Mouse (Mus musculus) adrenal gland, adult 18-20 months (tissue): ENCODE measurements around the gene Mgat4a. TPM values are rescaled to one million over a fixed set of nuclear protein-coding genes. Genes with fewer than 3 reads are reported as not detected.

Experiments
- DNase-seq, 2 experiments: peaks; one replicate each; pipeline ENCODE4 v3.0.0; 2021 to 2022; ENCODE audit warnings: low spot score in 2 of 2
- total RNA-seq, 2 experiments: library from RNA; stranded (reverse); gene quantifications; 1 replicate in 1 of 2; 2 replicates in 1 of 2; pipeline ENCODE4 v1.2.3; 2021

The Mgat4a gene
- total RNA-seq, 2 experiments from 2014 or later, result 5.9 to 6.4 TPM

DNA sequence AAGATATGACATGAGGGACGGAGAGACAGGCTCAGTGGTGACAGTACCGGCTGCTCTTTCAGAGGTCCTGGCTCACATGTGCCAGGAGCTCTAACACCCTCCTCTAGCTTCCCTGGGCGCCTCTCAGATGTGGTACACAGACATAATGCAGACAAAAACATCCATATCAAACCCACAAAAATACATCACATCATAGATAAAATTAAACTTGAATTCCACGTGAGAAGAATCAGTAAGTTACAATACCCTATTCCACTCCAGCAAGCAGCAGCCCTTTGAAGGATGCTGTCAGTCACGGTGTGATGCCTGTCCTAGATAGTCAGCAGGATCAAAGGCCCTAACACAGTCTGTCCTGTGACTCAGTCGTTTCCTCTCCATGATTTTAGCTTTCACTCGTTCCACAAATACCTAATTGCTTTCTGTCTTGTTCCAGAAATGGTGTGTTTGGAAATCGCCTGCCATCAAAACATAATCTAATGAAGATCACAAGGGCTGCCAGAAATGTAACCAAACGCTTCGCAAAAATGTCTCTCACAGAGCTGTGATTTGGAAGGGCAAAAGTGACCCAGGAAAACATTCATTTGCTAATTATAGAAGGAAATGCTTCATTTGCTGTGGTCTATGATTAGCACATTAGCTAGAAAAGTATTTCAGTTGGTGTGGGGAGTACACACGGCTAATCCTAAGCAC lies 44.1 kb downstream of the Mgat4a start:
- DNase-seq, result no peak

DNA sequence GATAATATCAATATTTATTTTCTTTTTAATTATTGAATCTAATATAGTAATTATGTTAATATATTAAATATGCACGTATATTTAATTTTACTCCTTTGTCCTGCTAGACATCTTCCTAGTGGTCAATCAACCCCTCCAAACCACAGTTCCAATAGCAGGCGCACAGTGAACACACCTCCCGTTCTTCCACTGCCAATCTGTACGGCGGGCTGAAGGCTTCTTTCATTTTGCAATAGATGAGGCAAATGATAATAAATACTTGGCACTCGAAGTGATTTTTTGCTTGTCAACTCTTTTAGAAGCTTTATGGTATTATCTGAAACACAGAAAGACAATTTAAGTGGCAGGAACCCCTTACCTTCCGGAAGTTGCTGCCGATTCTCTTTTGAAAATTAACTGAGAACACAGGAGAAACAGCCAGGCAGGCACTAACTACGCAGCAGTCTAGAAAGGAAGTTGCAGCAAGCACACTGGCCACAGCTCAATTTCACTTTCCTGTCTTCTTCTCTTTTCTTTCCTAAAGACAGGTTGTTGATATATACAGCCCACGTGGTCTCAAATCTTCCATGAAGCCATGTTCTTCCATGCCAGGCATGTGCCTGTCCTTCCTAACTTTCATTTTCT lies 45.0 kb downstream of the Mgat4a start:
- DNase-seq, result no peak

DNA sequence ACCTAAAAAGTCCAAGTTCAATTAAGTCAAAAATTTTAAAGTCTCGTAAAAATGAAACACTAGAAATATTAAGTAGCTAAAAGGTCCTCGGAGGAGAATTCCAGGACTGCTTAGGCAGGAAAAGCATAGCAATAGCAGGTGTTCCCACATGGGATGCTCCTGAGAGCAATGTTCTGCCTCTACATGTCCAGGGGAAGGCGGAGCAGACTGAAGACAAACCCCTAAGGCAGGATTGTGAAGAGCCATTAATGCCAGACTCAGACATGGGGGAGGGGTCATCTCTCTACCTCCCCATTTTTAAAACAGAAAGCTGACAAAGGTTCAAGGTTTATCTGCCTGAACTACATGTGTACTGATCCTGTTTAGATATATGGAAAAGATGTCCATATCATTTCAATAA lies 45.7 kb downstream of the Mgat4a start:
- DNase-seq, result no peak

DNA sequence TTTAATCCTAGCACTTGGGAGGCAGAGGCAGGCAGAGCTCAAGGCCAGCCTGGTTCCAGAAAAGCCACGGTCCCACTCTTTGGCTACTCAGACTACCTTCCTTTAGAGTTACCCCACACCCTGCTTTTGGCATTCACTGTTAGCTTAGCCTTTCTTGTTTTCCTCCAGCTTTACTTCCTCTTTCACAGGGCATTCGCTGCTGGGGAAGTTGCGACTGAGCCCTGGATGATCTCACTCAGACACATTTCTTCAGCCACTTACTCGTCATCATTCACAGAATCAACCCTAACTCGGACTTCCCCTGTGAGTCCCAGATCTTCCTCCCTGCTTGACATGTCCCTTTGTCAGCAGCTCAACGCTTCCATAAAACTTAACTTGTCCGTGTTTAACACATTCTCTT lies 49.1 kb downstream of the Mgat4a start:
- DNase-seq, result no peak

DNA sequence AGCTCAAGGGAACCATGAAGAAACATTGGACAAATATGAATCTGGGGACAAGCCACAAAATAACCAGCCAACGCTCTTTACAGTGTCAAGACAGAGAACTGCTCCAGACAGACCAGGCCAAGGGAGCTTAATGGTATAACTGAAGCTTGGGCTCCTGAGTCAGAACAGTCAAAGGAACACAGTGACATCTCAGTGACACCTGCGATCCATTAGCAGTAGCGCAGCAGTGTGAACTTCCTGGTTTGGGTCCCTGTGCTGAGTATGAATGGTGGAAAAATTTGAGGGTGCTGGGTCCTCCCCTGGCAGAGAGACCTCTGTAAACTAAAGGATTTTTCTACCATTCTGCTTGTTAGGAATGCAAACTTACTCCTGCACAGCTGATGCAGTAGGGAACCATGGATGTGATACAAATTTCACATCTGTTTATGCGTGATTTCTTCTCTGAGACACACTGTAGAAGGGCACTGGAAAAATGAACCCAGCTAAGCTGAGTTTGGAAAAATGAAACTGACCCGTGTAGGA lies 50.1 kb downstream of the Mgat4a start:
- DNase-seq, result no peak

DNA sequence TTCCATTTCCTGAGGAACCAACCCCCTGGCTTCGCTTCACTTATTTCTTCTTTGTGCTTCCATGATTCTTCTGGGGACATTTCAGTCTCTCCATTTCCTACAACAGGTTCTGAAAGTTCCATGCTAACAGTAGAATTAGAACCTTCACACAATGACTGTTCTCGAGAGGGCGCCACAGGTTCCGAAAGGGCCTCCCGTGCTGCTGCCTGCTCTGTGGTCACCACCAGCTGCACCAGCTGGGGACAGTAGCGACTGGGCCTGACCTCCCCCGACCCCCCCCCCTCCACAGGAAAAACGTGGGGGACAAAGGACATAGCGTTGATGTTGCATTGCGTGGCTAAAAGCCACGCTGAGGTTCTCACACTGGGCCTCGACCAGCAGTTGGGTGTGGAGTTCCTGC lies 52.3 kb downstream of the Mgat4a start:
- DNase-seq, result no peak

DNA sequence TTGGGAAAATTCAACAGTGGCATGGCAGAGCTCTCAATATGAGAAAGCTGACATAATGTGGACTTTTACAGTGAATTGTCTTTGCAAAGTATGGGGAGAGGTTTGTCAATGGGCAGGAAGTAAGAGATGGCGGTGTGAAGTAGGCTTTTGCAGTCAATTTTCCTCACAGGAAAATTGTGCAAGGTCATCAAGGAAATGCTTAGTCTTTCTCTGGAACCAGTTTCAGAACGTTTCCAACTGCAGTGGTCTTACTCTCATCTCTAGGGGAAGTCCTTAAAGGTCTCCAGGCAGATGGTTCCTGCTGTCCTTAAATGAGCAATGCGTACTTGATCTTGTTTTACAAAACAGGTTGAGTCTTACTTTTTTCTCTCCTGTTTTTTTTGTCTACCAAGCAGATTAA lies 53.8 kb downstream of the Mgat4a start:
- DNase-seq, result no peak

DNA sequence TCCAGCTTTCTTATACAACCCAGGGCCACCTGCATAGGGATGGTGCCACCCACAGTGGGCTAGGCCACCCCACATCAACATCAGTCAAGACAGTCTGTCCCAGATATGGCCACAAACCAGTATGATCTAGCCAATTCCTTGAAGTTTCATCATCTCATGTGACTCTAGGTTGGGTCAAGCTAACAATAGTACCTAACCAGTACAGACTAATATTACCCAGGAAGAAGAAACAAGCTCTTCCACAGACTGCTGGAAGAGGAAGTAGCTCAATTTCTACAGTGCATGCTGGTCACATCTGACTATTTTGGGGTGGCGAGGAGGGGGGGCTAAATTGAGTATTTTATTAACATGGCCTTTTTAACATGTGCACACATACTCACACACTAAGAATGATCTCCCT lies 54.4 kb downstream of the Mgat4a start:
- DNase-seq, result no peak

DNA sequence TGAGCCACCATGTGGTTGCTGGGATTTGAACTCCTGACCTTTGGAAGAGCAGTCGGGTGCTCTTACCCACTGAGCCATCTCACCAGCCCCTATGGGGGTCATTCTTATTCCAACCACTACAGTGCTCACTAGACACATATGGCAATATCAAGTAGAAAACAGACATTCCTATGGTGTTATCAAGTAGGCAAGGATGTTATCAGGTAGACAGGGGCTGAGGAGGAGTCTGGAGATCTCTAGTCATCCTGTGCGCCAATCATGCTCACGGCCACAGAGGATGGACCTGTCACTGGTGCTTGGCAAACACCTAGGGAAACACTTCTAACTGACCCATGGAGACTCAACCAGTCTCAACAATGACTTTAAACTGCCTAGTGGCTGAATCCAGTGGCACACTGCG lies 56.2 kb downstream of the Mgat4a start:
- DNase-seq, result no peak

DNA sequence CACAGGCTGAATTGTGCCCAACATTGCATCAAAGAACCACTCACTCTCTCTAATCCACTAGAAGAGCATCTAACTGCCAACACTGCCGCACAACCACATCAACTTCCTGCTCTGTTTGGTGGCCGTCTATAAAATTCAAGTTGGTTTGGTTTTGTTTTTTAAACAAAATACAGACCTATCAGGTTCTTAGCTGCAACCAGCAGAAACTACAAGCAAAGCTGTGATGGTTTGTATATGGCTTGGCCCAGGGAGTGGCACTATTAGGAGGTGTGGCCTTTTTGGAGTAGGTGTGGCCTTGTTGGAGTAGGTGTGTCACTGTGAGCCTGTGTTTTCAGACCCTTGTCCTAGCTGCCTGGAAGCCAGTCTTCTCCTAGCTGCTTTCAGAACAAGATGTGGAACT lies 59.5 kb downstream of the Mgat4a start:
- no peak for DNase-seq

DNA sequence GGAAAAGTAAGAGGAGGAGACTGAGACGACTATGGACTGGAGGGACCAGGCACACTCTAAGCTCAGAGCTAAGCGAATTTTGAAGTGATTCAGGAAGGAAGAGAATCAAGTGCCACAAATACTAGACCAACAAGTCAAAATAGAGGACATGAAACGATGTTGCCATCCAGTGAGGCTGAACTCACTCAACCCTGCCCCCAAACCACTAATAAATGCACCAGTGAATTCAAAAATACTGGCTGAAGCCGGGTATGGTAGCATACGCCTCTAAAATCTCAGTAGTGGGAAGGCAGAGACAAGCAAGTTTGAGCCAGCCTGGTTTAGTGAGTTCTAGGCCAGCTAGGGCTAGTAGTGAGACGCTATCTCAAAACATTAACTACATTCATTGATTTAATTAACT lies 60.1 kb downstream of the Mgat4a start:
- no peak for DNase-seq

DNA sequence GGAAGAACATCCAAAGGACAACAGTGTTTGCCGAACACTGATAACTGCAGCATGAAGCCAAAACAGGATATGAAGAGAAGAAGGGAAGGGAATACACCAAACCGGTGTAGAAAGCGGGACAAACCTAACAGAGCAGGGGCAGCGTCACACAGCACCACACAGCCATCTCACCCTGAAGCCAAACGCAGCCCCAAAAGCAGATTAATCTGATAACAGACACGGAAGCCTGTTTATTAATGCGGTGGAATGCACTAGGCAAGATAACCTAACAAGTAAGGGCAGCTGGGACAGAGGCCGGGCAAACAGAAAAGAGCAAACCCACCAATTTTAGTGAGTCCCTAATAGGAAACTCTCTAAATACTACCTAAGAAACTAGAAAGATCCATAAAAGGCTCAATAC lies 61.1 kb downstream of the Mgat4a start:
- no peak for DNase-seq

DNA sequence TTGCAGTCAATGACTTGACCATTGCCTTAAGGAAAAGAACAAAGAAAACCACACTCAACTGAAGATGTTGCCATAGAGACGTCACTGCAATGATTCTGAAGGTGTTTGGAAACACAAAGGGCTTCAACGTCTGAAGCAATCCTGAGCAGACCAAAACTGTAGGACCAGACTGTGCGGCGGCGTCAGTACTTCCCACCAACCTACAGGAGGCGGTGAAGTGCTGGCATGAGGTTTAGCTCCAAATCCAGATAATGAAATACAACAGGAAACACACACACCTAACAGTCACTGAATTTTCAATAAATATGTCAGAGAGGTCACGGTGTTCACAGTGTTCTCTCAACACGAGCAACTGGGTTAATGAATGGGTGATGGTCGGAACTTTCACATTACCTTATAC lies 61.7 kb downstream of the Mgat4a start:
- no peak for DNase-seq

DNA sequence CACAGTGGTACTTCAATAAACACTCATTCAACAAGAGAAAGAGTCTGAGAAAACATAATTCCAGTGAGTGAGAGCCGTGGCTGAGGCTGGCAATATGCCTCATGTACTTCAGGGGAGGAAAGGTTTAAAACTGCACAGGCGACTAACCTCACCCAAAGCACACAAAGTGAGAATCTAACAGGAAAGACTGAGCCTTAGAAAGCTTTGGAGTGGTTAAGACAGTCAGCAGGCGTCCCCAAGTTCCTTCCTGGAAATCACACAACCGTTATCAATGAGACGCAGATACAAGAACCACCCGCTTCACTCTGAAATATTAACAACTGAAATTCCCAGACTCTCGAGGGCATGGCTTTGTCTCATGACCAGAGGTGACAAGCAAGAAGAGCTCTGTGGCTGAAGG lies 62.4 kb downstream of the Mgat4a start:
- no peak for DNase-seq

DNA sequence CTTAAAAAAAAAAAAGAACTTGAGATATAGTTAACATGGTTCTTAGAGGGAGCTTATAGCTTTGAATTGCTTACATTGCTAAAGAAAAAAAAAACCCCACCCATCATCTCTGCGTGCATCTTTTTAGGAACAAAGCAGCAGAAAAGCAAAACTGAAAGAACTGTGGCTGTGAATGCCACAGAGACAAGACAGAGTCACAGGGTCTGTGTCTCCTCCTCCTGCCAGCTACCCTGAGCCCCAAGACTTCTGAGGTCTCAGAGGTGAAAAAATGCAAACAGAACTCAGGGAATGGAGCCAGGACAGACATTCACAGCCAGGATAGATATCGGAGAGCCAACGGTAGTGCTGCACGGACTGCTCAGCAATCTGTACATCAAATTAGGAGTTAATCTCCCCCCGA lies 62.9 kb downstream of the Mgat4a start:
- no peak for DNase-seq

DNA sequence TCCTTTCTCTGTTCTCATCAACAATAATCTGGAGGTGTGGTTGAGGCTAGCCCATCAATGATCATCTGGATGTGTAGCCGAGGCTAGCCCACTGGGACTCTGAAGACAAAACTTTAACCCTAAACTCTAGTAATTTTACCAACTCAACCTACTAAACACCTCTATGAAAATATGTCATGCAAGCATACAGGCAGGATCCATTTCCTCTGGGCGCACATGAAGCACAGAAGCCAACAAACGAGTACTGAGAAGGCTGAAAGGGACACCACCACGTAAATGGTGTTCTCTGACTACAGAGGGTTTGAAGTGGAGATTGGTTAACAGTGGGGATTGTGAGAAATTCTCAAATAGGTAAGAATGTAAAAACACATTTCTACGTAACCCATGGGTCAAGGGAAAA lies 63.6 kb downstream of the Mgat4a start:
- no peak for DNase-seq

DNA sequence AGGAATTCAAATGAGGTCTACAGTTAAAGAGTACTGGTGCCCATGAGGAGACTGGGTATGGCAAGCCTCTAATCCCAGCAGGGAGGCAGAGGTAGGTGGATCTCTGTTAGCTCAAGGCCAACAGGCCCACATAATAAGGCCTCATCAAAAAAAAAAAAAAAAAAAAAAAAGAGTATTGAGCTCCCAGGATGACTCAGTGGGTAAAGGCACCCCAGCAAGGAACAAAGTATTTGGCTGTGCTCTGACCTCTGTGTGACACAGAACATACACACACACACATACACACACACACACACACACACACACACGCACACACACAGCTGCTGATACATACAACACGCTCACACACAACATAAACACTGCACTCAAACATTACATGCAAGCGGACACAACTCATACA lies 65.5 kb downstream of the Mgat4a start:
- DNase-seq, result no peak

DNA sequence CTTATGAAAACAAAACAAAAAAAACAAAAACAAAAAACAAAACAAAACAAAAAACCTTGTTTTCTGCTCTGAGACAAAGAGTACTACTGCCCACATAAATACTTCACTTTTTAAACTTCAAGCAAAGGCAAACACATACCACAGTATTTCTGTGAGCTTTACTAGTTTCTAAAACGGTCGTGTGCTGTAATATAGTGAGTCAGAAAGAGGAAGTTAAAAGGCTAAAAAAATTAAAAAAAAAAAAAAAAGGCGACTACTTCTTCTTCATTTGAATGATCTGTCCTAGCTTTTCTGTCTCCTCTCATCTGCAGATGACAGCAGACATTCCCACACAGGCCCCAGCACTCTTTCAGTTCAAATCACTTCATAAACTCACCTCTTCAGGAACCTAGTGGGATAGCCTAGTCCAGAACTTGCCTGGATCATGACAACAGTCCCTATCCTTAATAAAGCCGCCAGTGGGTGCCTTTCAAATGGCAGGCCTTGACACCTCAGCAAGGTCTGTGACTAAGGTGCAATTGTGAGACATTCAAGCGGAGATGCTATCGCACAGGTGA lies 66.1 kb downstream of the Mgat4a start:
- no peak for DNase-seq

DNA sequence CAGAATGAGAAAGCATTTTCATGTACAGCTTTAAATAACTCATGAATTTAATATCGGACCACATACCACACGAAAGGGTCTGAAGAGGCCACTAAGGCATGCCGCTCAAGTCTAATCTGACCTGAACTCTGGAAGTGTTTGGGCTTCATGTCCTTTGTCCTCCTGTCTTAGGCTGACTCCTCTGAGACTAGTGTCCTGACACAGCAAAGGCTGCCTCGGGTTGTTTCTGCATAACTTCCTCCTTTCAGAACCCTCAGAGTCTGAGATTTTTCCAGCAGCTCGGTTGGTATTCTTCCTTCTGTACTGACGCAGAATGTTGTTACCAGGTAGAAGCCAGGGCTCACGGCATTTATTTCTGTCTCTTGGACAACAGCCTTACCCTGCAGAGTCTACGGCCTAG lies 66.8 kb downstream of the Mgat4a start:
- no peak for DNase-seq

DNA sequence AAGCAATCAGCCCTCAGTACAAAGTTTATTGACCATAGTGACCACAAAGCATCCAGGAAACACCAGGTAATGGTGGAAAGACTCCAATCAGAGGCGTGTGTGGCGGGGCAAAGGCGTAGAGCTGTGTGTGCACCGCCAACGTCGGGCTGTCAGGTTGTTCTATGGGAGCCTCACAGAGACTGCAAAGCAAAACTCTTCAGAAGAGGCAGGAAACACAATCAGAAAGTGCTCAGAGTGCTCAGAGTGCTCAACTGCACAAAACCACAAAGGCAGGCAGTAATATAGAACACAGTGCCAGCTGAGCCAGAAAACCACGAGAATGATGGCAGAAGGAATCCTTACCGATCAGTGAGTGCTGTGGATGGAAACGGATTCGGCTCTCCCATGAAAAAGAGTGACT lies 67.6 kb downstream of the Mgat4a start:
- no peak for DNase-seq

DNA sequence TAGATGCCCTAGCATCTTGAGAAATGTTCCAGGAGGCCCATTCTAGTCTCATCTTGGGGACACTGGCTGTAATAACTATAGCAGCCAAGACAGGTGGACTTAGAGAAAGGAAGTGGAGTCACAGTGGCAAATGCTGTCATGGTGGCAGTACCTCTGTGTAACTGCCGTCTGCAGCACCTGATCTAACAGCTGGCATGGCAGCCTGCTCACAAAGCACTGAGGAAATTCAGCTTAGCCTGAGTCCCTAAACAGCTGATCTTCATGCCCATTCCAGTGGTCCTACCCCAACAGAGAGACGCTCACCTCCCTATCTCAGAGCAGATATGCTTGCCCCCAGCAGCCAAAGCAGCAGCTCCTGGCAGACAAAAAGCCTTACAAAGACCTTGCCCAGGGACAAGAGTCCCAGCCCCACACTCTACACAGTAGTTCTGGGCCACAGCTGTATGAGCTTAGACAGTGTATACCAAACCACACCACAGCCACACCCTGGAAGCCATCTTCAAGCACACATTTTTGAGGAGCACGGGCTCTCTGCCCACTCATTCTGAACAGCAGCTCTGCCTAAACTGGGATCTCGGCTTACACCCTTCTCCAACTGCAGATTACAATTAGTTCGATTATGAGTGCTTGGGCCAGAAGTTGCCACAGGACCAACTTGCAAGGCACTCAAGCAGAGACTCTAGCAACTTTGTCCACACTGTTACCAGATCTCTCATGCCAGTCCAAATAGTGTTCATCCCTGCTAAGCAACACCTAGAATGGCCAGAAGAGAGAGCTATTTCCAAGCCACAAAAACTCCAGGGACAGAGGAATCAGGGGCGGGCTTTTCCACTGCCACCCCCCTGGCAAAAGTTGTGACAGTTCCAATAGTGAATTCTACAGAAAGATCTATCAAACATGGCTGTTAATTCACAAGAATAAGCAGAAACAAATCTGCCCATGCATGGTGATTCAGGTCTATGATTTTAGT lies 69.4 kb downstream of the Mgat4a start:
- DNase-seq, result no peak

DNA sequence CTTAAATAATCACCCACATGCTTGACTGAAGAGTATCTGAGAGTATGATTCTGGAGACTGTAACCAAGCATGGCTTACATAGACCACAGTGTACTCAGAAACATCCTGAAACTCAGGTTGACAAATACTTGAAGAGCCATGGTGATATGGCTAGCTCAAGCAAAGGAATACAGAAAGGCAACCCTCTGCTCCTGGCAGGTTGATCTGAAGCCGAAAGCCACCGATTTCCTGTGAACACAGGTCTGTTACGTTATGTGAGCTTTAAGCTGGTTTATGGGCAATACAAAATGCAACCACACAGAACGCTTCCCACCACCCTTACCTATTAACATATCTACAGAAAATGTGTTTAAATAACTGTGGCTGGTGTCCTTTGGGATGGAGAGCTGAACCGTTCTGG lies 71.8 kb downstream of the Mgat4a start:
- no peak for DNase-seq
